Mouse (Mus musculus) kidney, adult 11 months (tissue): ENCODE measurements around the gene Clic5.

ENCODE experiments used
- DNase-seq: peaks from one replicate; pipeline ENCODE4 v3.0.0; 2022

Clic5 gene

GRCm38 (mm10) chr17:44271426-44271825 is 83.0 kb downstream of the Clic5 start:
- DNase-seq = no peak

DNA sequence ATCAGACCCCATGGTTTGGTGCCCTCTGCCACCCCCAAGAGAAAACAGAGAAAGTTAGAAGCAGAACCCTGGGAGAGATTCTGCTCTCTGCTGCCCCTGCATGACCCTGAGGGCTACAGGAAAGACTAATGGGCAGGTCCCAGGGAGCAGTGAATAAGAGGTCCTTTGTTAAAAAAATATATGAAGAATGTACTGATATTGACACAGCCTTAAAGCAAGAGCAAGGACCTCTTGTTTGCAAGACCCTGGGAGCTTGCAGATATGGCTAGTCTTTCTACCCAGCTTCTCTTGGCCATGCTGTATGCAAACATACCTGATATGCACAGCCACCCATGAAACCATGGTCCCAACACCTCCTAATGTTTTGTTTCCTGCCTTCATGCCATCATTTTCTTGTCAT is 86.4 kb downstream of the Clic5 start:
- DNase-seq = no peak

DNA sequence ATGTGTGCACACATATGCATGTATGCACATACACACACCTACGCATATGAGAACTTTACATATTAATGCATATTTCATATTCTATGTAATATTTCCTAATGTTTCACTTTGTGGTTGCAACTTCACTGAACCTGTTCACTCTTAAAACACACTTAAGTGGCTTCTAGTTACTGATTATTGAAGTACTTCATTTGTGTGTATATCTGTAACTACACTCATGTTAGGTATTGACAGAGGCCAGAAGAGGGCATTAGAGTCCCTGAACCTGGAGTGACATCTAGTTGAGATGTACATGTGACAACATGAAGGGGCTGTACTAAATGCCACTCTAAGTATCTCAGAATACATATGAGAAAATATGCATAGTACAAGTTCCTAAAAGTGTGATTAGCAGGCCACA is 99.9 kb downstream of the Clic5 start:
- no peak for DNase-seq

GRCm38 (mm10) chr17:44297221-44297620 is 108.8 kb downstream of the Clic5 start:
- no peak for DNase-seq

DNA sequence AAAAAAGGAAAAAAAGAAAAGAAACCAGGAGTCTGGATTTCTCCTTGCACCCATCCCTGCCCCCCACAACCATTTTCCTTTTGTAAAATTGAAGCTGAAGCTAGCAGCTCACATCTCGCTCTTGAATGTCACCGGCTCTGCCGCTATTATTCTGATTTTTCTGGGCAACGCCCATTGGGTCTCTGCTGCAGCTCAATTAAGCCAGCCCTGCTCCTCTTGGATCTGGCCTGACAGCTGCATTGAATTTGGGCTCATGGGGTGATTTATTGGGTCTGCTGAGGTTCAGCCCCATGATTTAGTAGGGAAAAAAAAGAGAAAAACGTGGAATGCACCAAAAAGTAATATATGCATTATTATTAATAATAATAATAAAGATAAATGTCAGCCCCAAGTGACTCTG is 111.9 kb downstream of the Clic5 start:
- DNase-seq = no peak

DNA sequence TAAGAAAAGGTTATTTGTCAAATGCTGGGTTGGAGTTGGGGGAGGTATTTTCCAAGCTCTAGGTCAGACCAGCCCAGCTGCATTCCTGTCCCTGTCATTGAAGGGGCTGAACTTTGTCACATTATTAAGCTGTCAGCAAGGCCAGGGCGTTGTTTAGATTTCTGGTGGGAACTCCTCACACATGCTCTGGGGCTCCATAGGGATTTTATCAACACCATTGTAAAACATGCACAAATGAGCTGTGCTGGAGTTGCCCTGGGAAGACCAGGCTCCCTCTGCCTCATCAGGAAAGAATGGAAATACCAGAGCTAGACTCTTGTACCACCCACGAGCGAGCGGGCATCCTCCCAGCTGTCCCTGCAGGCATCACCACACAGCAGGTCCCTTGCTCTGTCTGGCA is 112.3 kb downstream of the Clic5 start:
- no peak for DNase-seq

DNA sequence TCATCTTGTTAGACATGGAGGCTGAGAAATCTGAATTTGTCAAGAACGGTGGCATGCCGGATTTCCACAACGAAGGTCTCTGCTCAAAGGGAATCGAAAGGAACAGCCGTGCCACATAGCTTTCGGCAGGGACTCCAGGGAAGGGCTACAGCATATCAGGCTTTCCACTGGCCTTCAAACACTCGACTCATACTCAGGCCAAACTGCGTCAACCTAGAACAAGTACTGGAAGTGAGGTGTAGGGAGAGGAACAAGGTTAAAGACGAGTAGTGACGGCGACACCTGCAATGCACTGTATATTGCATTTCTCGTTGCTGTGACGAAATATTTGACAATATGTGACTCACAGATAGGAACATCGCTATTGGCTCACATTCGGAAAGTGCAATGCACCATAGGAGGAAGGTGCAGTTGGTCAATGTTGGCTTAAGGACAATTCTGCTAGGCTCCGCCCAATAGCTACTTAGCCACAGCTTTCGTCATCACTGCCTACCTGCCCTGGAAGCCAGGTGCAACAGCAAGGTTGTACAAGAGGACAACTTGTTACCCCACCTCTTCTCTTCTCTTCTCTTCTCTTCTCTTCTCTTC is 112.9 kb downstream of the Clic5 start:
- DNase-seq = no peak

DNA sequence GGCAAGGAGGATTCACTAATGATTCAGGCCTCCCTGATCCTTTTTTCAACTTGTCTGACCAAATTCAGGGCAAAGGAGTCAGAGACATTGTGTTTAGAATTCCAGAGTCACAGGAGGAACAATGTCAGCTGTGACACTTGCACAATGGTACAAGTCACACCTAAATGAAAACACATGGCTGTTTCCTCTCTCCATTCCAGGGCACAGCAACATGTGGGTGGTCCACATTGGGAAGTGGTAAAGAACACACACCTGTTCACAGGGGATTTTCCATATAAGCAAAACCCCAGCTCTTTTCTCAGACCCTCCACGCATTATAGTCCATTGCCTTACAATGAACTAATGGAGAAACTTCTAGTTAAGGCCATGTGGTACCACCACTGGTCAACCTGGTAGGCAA is 115.7 kb downstream of the Clic5 start:
- DNase-seq = no peak

DNA sequence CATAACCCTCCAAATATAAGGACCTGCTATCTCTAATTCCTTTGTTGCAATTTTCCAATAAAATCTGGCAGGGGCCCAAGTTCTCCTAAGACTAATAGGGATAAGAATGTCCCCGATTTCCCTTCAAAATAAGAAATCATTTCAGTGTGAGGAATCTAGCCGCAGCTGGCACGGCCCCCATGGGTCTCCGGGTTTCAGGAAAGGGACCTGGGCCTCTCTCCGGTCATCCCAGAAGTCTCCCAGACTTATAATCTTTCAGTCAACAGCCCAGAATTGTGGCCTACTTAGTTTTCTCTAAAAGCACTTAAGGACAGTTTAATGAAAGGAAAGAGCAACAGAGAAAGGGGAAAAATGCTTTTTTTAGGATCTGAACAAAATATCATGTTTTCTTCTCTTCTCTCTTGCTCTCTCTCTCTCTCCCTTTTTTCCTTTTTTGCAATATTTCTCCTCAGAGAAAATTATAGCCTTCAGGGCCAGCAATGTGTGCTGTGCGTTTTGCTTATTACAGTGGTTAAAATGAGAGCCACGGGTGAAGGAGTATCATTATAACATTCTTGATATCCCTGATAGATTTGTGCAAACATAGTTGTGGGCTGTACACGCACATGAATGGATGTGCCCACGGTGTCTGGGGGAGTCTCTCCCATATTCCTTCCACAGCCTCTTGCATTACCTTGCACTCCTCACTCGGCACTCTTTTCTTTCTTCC is 121.7 kb downstream of the Clic5 start:
- no peak for DNase-seq

- no peak for DNase-seq
Measured at GRCm38 (mm10) chr17:44325314-44325713, 136.9 kb downstream of the Clic5 start.

- no peak for DNase-seq
Measured at GRCm38 (mm10) chr17:44327279-44328146, 139.1 kb downstream of the Clic5 start.

DNA sequence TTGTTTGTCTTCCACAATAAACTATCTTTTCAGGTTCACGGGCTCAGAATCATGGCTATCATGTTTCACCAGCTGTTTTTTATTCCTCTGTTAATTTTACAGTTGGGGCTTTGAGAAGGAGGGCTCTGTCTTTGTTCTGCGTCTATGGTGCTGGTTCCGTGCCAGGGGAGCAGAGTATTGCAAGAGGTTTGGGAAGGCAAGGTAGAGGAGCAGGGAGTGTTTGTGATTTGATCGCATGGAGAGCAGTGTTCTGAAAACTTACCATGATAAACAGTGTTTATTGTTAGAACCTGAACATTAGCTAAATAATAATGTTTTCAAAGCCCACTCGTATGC is 139.7 kb downstream of the Clic5 start:
- no peak for DNase-seq
